Mouse (Mus musculus): ENCODE measurements around the gene Vti1a.

GRCm38 (mm10) chr19:55496333-55496732, 180.2 kb downstream of the Vti1a start:
- TF ChIP-seq CTCF (IDR thresholded peaks at IDR 0.05; ENCODE audit: low read depth), result no peak
- no peak for TF ChIP-seq EP300 (IDR thresholded peaks at IDR 0.05; ENCODE audit: low read depth)
